Mouse (Mus musculus) heart, embryonic 14.5 days (tissue): ENCODE data around the gene Naxe. TPM values are rescaled to one million over a fixed set of nuclear protein-coding genes. Genes with fewer than 3 reads are reported as not detected.

Experiments used
- ATAC-seq: fragments of 200-750 bp; cut with Nextera tagmentation; 2 replicates; pipeline ENCODE4 v1.8.0; 2017; ENCODE audit warnings: low read depth, moderate TSS enrichment; ENCODE audit not compliant: insufficient number of reproducible peaks, insufficient read depth, low FRiP score
- H3K27ac ChIP-seq, 2 experiments: fragments of 200-500 bp in 1 of 2; fragments of 300-500 bp in 1 of 2; sonication (generic) in 1 of 2; replicated peaks in 1 of 2; 2 replicates each; pipeline ENCODE4 v1.5.1; 2012 to 2014; ENCODE audit warnings: low read depth in 2 of 2, low read length in 2 of 2, control low read depth in 1 of 2, mild to moderate bottlenecking in 1 of 2, mixed read lengths in 1 of 2; ENCODE audit not compliant: control insufficient read depth in 1 of 2, insufficient read depth in 1 of 2
- H3K27me3 ChIP-seq: fragments of 300-500 bp; sonication (generic); 2 replicates; pipeline ENCODE4 v1.6.1; 2014; ENCODE audit warnings: mild to moderate bottlenecking, low read length, control low read depth; ENCODE audit not compliant: control insufficient read depth, insufficient read depth
- H3K36me3 ChIP-seq: fragments of 300-500 bp; sonication (generic); 2 replicates; pipeline ENCODE4 v1.6.1; 2014; ENCODE audit warnings: mild to moderate bottlenecking, control low read depth, low read length, mixed read lengths; ENCODE audit not compliant: control insufficient read depth, insufficient read depth
- H3K4me1 ChIP-seq, 2 experiments: fragments of 200-500 bp in 1 of 2; fragments of 300-500 bp in 1 of 2; sonication (generic) in 1 of 2; 2 replicates each; pipeline ENCODE4 v1.6.1; 2012 to 2014; ENCODE audit warnings: low read length in 2 of 2, control low read depth in 1 of 2, mixed read lengths in 1 of 2; ENCODE audit not compliant: control insufficient read depth in 2 of 2, insufficient read depth in 2 of 2
- H3K4me2 ChIP-seq: fragments of 300-500 bp; sonication (generic); 2 replicates; pipeline ENCODE4 v1.6.1; 2014; ENCODE audit warnings: mild to moderate bottlenecking, low read length
- H3K4me3 ChIP-seq, 2 experiments: fragments of 200-500 bp in 1 of 2; fragments of 300-500 bp in 1 of 2; sonication (generic) in 1 of 2; 2 replicates each; pipeline ENCODE4 v1.5.1; 2012 to 2014; ENCODE audit warnings: low read length in 2 of 2, mild to moderate bottlenecking in 2 of 2, control low read depth in 1 of 2, low read depth in 1 of 2, moderate library complexity in 1 of 2; ENCODE audit not compliant: control insufficient read depth in 1 of 2, insufficient read depth in 1 of 2
- H3K9ac ChIP-seq: fragments of 300-500 bp; sonication (generic); 2 replicates; pipeline ENCODE4 v1.6.1; 2014; ENCODE audit warnings: mild to moderate bottlenecking, low read length
- H3K9me3 ChIP-seq: fragments of 300-500 bp; sonication (generic); 2 replicates; pipeline ENCODE4 v1.6.1; 2016; ENCODE audit warnings: low read length, control low read depth; ENCODE audit not compliant: control insufficient read depth
- WGBS: fragments of 180-500 bp; shearing (Covaris S2); extraction: QIAGEN DNeasy Blood & Tissue Kit; methylation state at CpG from one replicate; pipeline ENCODE4 v1.1.7; 2014; 5-methylcytosine and 5-hydroxymethylcytosine counted together
- polyA plus RNA-seq: library from polyadenylated mRNA; unstranded; fragments of >200 nt; fragmentation: Nextera tagmentation; extraction: Ambion mirVana; gene quantifications from 2 replicates; pipeline ENCODE4 v1.2.1, GENCODE M21; 2014

Naxe gene
- 161 and 168 TPM in 2 replicates for polyA plus RNA-seq

GRCm38 (mm10) chr3:88057902-88058696 is at the start of gene Naxe:
Naxe (minus strand) TSS chr3:88058495.
- Histone ChIP-seq H3K9me3 (no peaks in the 10 kb centered on the region), H3K9ac (peak within 1 kb of the TSS; percentile 91), H3K4me3 (peak within 1 kb of the TSS; percentile 88 to 94), H3K36me3 (peaks cover 40% of the 10 kb centered on the region), H3K4me2 (peak within 1 kb of the TSS; percentile 94), H3K27ac (peak within 1 kb of the TSS; percentile 47 to 72; a peak in 2 of 4 replicates), H3K27me3 (no peaks in the 10 kb centered on the region), H3K4me1 (peaks cover 3 to 8% of the 10 kb centered on the region in 2 experiments; a peak in 2 of 4 replicates)
- under 1% methylated on average over 60 of the region's 60 CpGs for WGBS
- ATAC-seq: peak; percentile 85

- no peak overlapping the region for H3K27ac ChIP-seq
- ATAC-seq: no peak
- no peaks in the 10 kb centered on the region for H3K27me3 ChIP-seq
- WGBS: 92% methylated on average over 4 of the region's 4 CpGs
- H3K4me3 ChIP-seq: no peak overlapping the region
- no peak overlapping the region for H3K9ac ChIP-seq
- H3K36me3 ChIP-seq: peaks cover 99% of the 10 kb centered on the region
- no peak overlapping the region for H3K4me2 ChIP-seq
- no peaks in the 10 kb centered on the region; a peak in 1 of 4 replicates for H3K4me1 ChIP-seq
- no peaks in the 10 kb centered on the region for H3K9me3 ChIP-seq
These were observed 47.8 kb upstream of the Naxe start for GRCm38 (mm10) chr3:88106126-88106525.

GRCm38 (mm10) chr3:88102611-88103010 is 44.3 kb upstream of the Naxe start:
- no peak for ATAC-seq
- 62% methylated on average over 6 of the region's 6 CpGs for WGBS

GRCm38 (mm10) chr3:88102196-88102595 is 43.9 kb upstream of the Naxe start:
- WGBS: 72% methylated on average over 6 of the region's 6 CpGs
- Histone ChIP-seq H3K9ac (no peak overlapping the region), H3K27me3 (no peaks in the 10 kb centered on the region), H3K9me3 (no peaks in the 10 kb centered on the region), H3K36me3 (peaks cover 98% of the 10 kb centered on the region), H3K4me3 (no peak overlapping the region), H3K27ac (peak overlapping the region; percentile 43 to 55; a peak in 3 of 4 replicates), H3K4me2 (no peak overlapping the region; the same call in 1 of the 2 replicates), H3K4me1 (no peaks in the 10 kb centered on the region; a peak in 1 of 4 replicates)
- ATAC-seq: no peak

More at GRCm38 (mm10) chr3:88102611-88103010, 44.3 kb upstream of the Naxe start:
- Histone ChIP-seq H3K27me3 (no peaks in the 10 kb centered on the region), H3K36me3 (peaks cover 98% of the 10 kb centered on the region), H3K9ac (no peak overlapping the region), H3K27ac (peak overlapping the region; percentile 43 to 55; a peak in 3 of 4 replicates), H3K4me1 (no peaks in the 10 kb centered on the region; a peak in 1 of 4 replicates), H3K4me3 (no peak overlapping the region), H3K4me2 (no peak overlapping the region; the same call in 1 of the 2 replicates), H3K9me3 (no peaks in the 10 kb centered on the region)

- no peak for ATAC-seq
- 91% methylated on average over 7 of the region's 7 CpGs for WGBS
- Histone ChIP-seq H3K9ac (no peak overlapping the region), H3K27me3 (no peaks in the 10 kb centered on the region), H3K9me3 (no peaks in the 10 kb centered on the region), H3K27ac (no peak overlapping the region), H3K4me1 (no peaks in the 10 kb centered on the region; a peak in 1 of 4 replicates), H3K4me2 (no peak overlapping the region), H3K4me3 (no peak overlapping the region), H3K36me3 (peaks cover 98% of the 10 kb centered on the region)
These were observed 43.4 kb upstream of the Naxe start for GRCm38 (mm10) chr3:88101736-88102135.

GRCm38 (mm10) chr3:88100251-88100650 is 42.0 kb upstream of the Naxe start:
- 75% methylated on average over 3 of the region's 3 CpGs for WGBS
- H3K27ac ChIP-seq: no peak overlapping the region

GRCm38 (mm10) chr3:88097666-88098065 is 39.4 kb upstream of the Naxe start:
- WGBS: 63% methylated on average over 6 of the region's 6 CpGs
- no peak overlapping the region for H3K9ac ChIP-seq
- ATAC-seq: no peak
- H3K36me3 ChIP-seq: peaks cover 99% of the 10 kb centered on the region
- H3K4me1 ChIP-seq: no peaks in the 10 kb centered on the region; a peak in 1 of 4 replicates
- no peaks in the 10 kb centered on the region for H3K9me3 ChIP-seq
- H3K4me3 ChIP-seq: no peak overlapping the region
- no peaks in the 10 kb centered on the region for H3K27me3 ChIP-seq
- no peak overlapping the region for H3K27ac ChIP-seq
- H3K4me2 ChIP-seq: no peak overlapping the region

More at GRCm38 (mm10) chr3:88100251-88100650, 42.0 kb upstream of the Naxe start:
- Histone ChIP-seq H3K4me3 (no peak overlapping the region), H3K36me3 (peaks cover 99% of the 10 kb centered on the region), H3K27me3 (no peaks in the 10 kb centered on the region), H3K9me3 (no peaks in the 10 kb centered on the region), H3K4me2 (no peak overlapping the region), H3K9ac (peak overlapping the region; percentile 16; the same call in 1 of the 2 replicates), H3K4me1 (no peaks in the 10 kb centered on the region; a peak in 1 of 4 replicates)
- ATAC-seq: no peak
